Mouse (Mus musculus) small intestine, adult 2 months (tissue): ENCODE results near the gene Cacna1c.

Source experiments
- CTCF ChIP-seq: fragments of 200-500 bp; IDR thresholded peaks from 2 replicates; pipeline ENCODE4 v1.5.1; 2012; ENCODE audit warnings: low read depth, mild to moderate bottlenecking, control low read depth, inconsistent platforms, low read length, moderate library complexity, mixed read lengths; ENCODE audit not compliant: insufficient replicate concordance, insufficient read length; ENCODE audit errors: extremely low read depth
- POLR2A ChIP-seq: fragments of 200-500 bp; IDR thresholded peaks from 2 replicates; pipeline ENCODE4 v1.6.1; 2012; ENCODE audit warnings: low read depth, mild to moderate bottlenecking, control low read depth, inconsistent platforms, low read length, moderate library complexity

- TF ChIP-seq POLR2A (no peak), CTCF (no peak)
Measured at GRCm38 (mm10) chr6:119084532-119084931, 111.7 kb downstream of the Cacna1c start.
